Mouse (Mus musculus) limb, embryonic 13.5 days (tissue): ENCODE data around the gene Lrrk1. TPM values are rescaled to one million over a fixed set of nuclear protein-coding genes. Genes with fewer than 3 reads are reported as not detected.

Experiments used
- ATAC-seq: fragments of 200-750 bp; cut with Nextera tagmentation; 2 replicates; pipeline ENCODE4 v1.8.0; 2017; ENCODE audit warnings: low read depth, moderate number of reproducible peaks, moderate TSS enrichment; ENCODE audit not compliant: low FRiP score
- H3K27ac ChIP-seq: fragments of 300-500 bp; sonication (generic); 2 replicates; pipeline ENCODE4 v1.5.1; 2015; ENCODE audit warnings: inconsistent platforms, mild to moderate bottlenecking, moderate library complexity
- H3K27me3 ChIP-seq: fragments of 300-500 bp; sonication (generic); 2 replicates; pipeline ENCODE4 v1.6.1; 2015; ENCODE audit warnings: mild to moderate bottlenecking, inconsistent platforms
- H3K36me3 ChIP-seq: fragments of 300-500 bp; sonication (generic); 2 replicates; pipeline ENCODE4 v1.6.1; 2015; ENCODE audit warnings: inconsistent platforms, mild to moderate bottlenecking, moderate library complexity
- H3K4me1 ChIP-seq: fragments of 300-500 bp; sonication (generic); 2 replicates; pipeline ENCODE4 v1.6.1; 2015; ENCODE audit warnings: inconsistent platforms
- H3K4me2 ChIP-seq: fragments of 300-500 bp; sonication (generic); replicated peaks from 2 replicates; pipeline ENCODE4 v1.6.1; 2015; ENCODE audit warnings: inconsistent platforms, mild to moderate bottlenecking, moderate library complexity
- H3K4me3 ChIP-seq: fragments of 300-500 bp; sonication (generic); 2 replicates; pipeline ENCODE4 v1.5.1; 2015; ENCODE audit warnings: moderate library complexity, mild to moderate bottlenecking, inconsistent platforms
- H3K9ac ChIP-seq: fragments of 300-500 bp; sonication (generic); 2 replicates; pipeline ENCODE4 v1.6.1; 2015; ENCODE audit warnings: mild to moderate bottlenecking, inconsistent platforms
- H3K9me3 ChIP-seq: fragments of 300-500 bp; sonication (generic); 2 replicates; pipeline ENCODE4 v1.6.1; 2016; ENCODE audit warnings: inconsistent platforms
- WGBS: fragments of 180-500 bp; shearing (Covaris S2); methylation state at CpG from one replicate; pipeline ENCODE4 v1.1.7; 2015; 5-methylcytosine and 5-hydroxymethylcytosine counted together
- polyA plus RNA-seq: library from polyadenylated mRNA; unstranded; fragments of >200 nt; fragmentation: Nextera tagmentation; extraction: Ambion mirVana; gene quantifications from 2 replicates; pipeline ENCODE4 v1.2.1, GENCODE M21; 2015

Lrrk1 gene
- polyA plus RNA-seq, 1 experiment from 2014 or later = 14.1 TPM

DNA sequence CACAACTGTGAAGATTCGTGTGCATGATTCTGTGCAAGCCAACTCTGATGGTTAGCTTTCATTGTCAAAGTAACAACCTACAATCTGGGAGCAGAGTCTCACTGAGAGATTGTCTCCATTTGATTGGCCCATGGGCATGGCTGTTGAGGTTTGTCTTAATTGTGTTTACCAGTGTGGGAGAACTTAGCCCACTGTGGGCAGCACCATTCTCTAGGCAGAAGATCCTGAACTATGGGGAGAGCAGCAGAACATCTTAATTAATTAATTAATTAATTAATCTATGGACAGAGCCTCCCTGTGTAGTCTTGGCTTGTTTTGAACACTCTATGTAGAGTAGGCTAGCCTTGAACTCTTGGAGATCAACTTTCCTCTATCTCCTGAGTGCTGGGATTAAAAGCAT is 164.4 kb downstream of the Lrrk1 start:
- Histone ChIP-seq H3K4me1 (peaks cover 37% of the 10 kb centered on the region), H3K4me3 (no peak overlapping the region), H3K27ac (peak overlapping the region; percentile 56; the same call in 1 of the 2 replicates), H3K9me3 (no peaks in the 10 kb centered on the region), H3K27me3 (no peaks in the 10 kb centered on the region), H3K4me2 (no peak overlapping the region), H3K36me3 (no peaks in the 10 kb centered on the region), H3K9ac (no peak overlapping the region)
- no peak for ATAC-seq
- WGBS = 92% methylated on average over 1 of the region's 1 CpGs

DNA sequence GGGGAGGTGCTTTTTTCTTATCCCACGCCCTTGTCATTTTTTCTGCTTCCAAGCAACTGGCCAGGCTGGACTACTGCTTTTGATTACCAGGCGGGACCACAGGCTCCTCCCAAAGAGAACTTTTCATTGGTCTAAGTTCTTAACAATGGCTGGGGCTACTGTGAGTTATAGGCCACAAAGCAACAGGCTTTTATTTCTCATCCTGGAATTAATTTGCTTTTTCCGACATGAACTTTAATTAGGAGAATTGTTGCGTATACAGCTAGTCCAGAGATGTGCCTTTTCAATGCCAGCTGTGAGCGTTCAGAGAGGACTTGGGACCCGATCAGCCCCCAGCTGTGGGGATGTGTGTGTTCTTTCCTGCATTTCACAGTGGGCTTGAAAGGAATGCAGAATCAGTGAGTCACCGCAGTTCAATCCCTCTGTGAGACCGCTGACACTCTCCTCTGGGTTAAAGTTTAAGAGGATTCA is 165.5 kb downstream of the Lrrk1 start:
- H3K27me3 ChIP-seq = no peaks in the 10 kb centered on the region
- WGBS = 8% methylated on average over 8 of the region's 8 CpGs
- H3K27ac ChIP-seq = peak overlapping the region; percentile 72
- H3K36me3 ChIP-seq = no peaks in the 10 kb centered on the region
- H3K9ac ChIP-seq = no peak overlapping the region
- peak overlapping the region; percentile 12 for H3K4me2 ChIP-seq
- H3K9me3 ChIP-seq = no peaks in the 10 kb centered on the region
- peak; percentile 45 for ATAC-seq
- no peak overlapping the region for H3K4me3 ChIP-seq
- H3K4me1 ChIP-seq = peaks cover 37% of the 10 kb centered on the region

DNA sequence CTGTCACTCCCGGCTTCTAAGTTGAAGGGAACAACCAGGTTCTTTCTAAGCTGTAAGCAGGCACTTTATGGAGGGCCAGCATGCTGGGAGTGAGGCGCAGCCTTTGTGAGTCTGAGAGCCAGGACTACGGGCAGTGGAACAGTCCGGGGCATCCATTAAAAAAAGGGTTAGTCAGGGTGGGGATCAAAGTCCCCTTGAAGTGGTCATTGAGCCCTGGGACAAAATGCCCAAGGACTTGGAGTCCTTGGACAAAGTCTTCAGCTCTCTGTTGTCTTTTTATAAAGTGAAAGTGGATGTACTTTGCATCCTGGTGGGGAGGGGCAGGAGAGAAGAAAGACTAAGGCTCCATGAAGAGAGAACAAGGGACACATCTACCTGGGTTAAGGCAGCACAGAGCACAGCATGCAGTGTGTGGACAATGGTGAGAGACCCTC is 168.3 kb downstream of the Lrrk1 start:
- ATAC-seq = no peak
- WGBS = 56% methylated on average over 4 of the region's 4 CpGs
- peaks cover 44% of the 10 kb centered on the region for H3K4me1 ChIP-seq

DNA sequence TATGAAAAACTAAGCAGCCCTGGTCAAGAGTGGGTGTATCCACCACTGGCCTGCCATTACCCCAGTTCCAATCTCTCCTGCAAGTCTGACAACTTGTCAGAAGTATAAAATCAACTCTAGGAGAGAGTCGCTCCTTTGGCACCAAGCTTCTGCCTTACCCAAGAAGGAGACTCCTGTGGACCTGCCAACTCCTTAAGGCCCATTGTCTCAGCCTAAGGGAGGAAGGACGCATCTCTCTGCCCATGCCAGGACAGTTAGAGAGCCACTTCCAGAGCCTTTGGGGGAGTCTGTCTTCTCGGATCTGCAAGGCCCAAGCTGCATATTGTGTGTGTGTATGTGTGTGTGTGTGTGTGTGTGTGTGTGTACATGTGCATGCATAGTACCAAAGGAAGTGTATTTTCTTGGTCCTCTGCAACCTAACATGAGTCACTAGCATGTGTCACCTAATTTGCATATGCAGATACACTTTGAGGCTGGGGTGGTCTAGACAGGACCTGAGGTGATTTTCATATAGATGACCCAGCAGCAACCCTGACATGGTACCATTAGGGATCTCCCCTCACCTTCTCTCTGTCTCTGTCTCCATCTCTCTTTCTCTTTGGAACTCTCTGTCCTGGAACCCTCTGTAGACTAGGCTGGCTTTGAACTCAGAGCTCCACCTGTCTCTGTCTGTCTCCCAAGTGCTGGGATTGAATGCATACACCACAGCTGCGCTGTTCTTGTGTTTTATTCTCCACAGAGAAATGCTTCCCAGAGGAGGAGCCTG is 168.9 kb downstream of the Lrrk1 start:
- Histone ChIP-seq H3K9ac (no peak overlapping the region), H3K9me3 (no peaks in the 10 kb centered on the region), H3K4me3 (no peak overlapping the region), H3K4me2 (no peak overlapping the region), H3K36me3 (no peaks in the 10 kb centered on the region), H3K27ac (peak overlapping the region; percentile 85; the same call in 1 of the 2 replicates), H3K27me3 (no peaks in the 10 kb centered on the region), H3K4me1 (peaks cover 44% of the 10 kb centered on the region)
- 77% methylated on average over 4 of the region's 4 CpGs for WGBS
- no peak; the same call in 1 of the 2 replicates for ATAC-seq

More for the DNA sequence above, 168.3 kb downstream of the Lrrk1 start:
- Histone ChIP-seq H3K9me3 (no peaks in the 10 kb centered on the region), H3K27me3 (no peaks in the 10 kb centered on the region), H3K9ac (no peak overlapping the region), H3K4me2 (no peak overlapping the region), H3K4me3 (no peak overlapping the region), H3K27ac (peak overlapping the region; percentile 85; the same call in 1 of the 2 replicates), H3K36me3 (no peaks in the 10 kb centered on the region)

DNA sequence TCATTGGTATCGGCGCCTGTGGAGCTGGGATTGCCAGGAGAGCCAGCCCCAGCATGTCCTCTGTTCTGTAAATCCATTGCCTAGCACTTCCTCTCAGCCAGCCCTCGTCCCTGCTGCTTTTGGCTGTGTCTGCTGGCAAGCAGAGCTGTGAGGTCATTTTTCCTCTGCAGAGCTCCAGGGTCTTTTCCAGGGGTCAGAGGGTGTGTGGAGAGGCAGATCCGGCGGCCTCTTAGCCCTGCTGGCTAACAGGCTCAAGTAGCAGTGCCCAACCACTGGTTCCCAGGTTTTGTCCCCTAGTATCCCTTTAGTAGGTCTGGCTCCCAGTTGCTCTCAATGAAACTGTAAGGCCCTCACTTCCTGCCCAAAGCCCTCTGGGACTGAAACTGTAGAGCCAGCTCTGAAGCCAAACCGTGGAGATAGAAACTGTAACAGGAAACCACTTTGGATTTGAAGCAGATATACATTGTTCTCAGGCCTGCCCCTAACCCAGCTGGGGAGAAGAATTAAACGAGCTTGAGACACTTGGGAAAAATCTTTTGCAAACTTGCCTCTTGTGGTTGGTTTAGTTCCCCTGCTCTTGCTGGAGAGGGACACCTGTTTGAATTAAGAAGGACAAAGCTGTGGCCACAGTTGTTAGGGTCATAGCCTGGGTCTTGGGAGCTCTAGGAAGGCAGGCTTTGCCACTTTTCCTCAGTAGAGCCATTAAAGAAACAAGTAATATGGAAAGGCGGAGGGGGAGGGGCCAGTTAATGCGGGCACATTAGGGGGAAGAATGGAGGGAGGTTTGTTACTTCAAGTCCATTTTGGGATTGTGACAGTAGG is 169.7 kb downstream of the Lrrk1 start:
- no peaks in the 10 kb centered on the region for H3K27me3 ChIP-seq
- H3K9me3 ChIP-seq = no peaks in the 10 kb centered on the region
- peak; percentile 71 for ATAC-seq
- H3K9ac ChIP-seq = no peak overlapping the region
- peaks cover 44% of the 10 kb centered on the region for H3K4me1 ChIP-seq
- WGBS = 21% methylated on average over 9 of the region's 9 CpGs
- H3K27ac ChIP-seq = peak overlapping the region; percentile 85
- peak overlapping the region; percentile 23; the same call in 1 of the 2 replicates for H3K4me2 ChIP-seq
- no peak overlapping the region for H3K4me3 ChIP-seq
- H3K36me3 ChIP-seq = no peaks in the 10 kb centered on the region

DNA sequence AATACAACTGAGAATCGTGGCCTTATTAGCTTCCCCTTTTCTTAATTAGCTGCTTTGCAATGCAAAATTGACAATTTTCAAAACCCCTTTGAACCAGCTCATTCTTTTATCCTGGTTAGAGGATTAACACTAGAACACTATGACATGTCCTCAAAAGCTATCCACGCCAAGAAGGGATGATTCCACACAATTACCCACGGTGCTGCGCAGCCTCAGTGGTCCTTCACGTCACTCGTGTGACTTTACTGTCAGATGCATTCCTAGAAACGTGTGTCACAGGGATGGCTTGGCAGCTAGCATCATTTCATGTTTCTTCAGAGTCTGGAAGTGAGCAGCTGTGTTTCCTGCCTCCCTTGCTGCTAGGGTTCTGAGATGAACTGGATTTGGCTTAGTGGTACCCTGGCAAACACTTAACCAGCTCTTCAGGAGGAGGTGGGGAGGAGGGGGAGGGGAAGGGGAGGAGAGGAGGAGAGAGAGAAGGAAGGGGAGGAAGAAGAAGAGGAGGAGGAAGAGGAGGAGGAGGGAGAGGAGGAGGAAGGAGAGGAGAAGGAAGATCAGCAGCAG is 170.5 kb downstream of the Lrrk1 start:
- Histone ChIP-seq H3K9ac (no peak overlapping the region), H3K27me3 (no peaks in the 10 kb centered on the region), H3K4me3 (no peak overlapping the region), H3K9me3 (no peaks in the 10 kb centered on the region), H3K36me3 (no peaks in the 10 kb centered on the region), H3K27ac (peak overlapping the region; percentile 85), H3K4me1 (peaks cover 41% of the 10 kb centered on the region), H3K4me2 (peak overlapping the region; percentile 23; the same call in 1 of the 2 replicates)
- ATAC-seq = no peak
- 76% methylated on average over 7 of the region's 7 CpGs for WGBS

DNA sequence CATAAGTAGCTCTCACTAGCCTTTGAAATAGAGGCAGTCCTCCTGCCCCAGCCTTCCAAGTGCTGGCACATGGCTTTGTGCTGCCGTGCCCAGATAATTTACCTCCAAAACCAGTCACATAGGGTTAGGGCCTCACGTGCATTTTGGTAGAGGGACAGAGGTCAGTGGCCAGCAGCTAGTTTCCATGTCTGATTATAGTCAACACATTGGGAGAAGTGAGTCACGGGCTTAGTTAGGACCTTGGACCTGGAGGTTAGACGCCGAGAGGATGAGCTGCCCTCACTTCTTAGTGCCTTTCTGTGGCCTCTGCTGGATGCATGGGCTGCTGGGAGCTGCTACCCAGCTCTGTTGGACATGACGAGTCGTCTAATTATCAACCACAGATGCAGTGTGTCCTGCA is 171.1 kb downstream of the Lrrk1 start:
- no peak overlapping the region for H3K27ac ChIP-seq
- no peak overlapping the region for H3K4me3 ChIP-seq
- no peak for ATAC-seq
- H3K9me3 ChIP-seq = no peaks in the 10 kb centered on the region
- H3K4me1 ChIP-seq = peaks cover 35% of the 10 kb centered on the region
- H3K4me2 ChIP-seq = no peak overlapping the region
- WGBS = 80% methylated on average over 7 of the region's 7 CpGs
- H3K27me3 ChIP-seq = no peaks in the 10 kb centered on the region
- H3K36me3 ChIP-seq = no peaks in the 10 kb centered on the region
- H3K9ac ChIP-seq = no peak overlapping the region

DNA sequence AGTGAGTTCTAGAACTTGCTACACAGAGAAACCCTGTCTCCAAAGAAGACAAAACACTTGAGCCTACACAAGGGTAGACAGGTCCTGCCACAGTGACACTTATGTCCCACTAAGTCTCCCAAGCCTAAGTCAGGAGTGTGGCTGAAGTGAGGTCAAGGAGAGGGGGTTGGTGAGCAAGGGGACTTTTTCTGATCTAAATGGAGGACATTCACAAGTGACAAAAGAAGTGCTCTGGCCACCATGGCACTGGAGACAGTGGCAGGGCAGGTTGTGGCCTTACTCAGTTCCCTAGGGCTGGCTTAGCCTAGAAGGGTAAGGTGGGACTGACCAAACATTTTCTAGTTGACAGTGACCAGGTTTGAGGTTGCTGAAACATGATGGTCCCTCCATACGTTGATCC is 172.2 kb downstream of the Lrrk1 start:
- Histone ChIP-seq H3K27ac (no peak overlapping the region), H3K4me3 (no peak overlapping the region), H3K36me3 (no peaks in the 10 kb centered on the region), H3K9me3 (no peaks in the 10 kb centered on the region), H3K4me1 (peaks cover 35% of the 10 kb centered on the region), H3K9ac (no peak overlapping the region), H3K27me3 (no peaks in the 10 kb centered on the region), H3K4me2 (no peak overlapping the region)
- 78% methylated on average over 1 of the region's 1 CpGs for WGBS
- ATAC-seq = no peak

DNA sequence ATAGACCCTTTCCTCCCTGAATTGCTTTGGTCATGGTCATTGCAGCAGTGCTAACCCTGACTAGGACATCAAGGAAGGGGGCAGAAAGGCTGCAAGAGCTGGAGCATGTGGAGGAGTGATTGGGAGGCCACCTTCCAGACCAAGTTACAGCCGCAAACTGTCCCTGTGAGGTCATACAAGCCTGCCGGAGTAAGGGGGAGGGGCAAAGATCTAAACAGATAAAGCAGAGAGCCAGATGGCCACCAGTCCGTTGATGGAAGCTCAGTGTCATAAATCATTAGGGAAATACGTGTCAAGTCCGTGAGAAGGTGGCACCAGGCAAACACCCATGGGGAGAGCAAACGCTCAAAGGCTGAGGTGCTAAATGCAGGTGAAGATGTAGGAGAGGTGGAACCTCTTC is 173.7 kb downstream of the Lrrk1 start:
- Histone ChIP-seq H3K4me2 (no peak overlapping the region), H3K9me3 (no peaks in the 10 kb centered on the region), H3K36me3 (no peaks in the 10 kb centered on the region), H3K4me1 (peaks cover 28% of the 10 kb centered on the region), H3K9ac (no peak overlapping the region), H3K4me3 (no peak overlapping the region), H3K27ac (no peak overlapping the region), H3K27me3 (no peaks in the 10 kb centered on the region)
- ATAC-seq = no peak
- WGBS = 41% methylated on average over 6 of the region's 6 CpGs

DNA sequence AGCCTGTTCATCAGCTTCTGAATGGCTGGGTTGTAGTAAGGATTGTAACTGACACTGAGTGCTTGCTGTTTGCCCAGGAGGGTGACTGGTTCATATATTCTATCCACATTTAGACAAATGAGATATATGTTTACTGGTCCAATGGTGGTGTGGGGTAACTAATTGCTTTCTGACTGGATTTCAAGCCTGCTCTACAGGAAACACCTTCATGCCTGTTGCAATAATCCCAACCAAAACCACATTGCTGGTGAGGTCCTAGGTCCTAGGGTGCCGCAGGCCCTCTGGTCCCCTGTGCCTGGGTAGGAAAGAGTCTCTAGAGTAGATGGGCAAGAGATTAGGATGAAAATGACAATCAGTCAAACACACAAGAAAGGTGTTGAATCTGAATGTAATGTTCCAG is 175.3 kb downstream of the Lrrk1 start:
- Histone ChIP-seq H3K27ac (no peak overlapping the region), H3K4me1 (peaks cover 12% of the 10 kb centered on the region), H3K4me2 (no peak overlapping the region), H3K9me3 (no peaks in the 10 kb centered on the region), H3K9ac (no peak overlapping the region), H3K4me3 (no peak overlapping the region), H3K36me3 (no peaks in the 10 kb centered on the region), H3K27me3 (no peaks in the 10 kb centered on the region)
- ATAC-seq = no peak
- 88% methylated on average over 1 of the region's 1 CpGs for WGBS

DNA sequence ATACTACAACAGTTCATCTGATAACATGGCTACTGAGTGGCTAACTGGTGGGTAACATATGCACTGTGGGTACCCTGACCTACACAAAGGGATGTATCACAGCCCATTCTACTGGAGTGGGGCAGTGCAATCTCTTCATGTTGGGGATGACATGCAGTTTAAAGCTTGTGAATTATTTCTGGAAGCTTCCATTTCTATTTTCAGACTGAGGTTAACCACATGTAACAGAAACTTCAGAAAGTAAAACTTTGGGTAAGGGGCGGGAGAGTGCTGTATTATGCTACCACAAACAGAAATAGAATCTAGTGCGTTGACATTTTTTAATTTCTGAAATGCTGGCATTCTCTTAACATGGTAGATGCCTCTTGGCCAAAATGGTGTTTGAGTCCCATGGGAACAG is 178.2 kb downstream of the Lrrk1 start:
- Histone ChIP-seq H3K9ac (no peak overlapping the region), H3K4me2 (no peak overlapping the region), H3K9me3 (peaks cover 9% of the 10 kb centered on the region), H3K27me3 (no peaks in the 10 kb centered on the region), H3K4me1 (no peaks in the 10 kb centered on the region), H3K4me3 (no peak overlapping the region), H3K27ac (no peak overlapping the region), H3K36me3 (no peaks in the 10 kb centered on the region)
- WGBS = 84% methylated on average over 2 of the region's 2 CpGs
- no peak for ATAC-seq

DNA sequence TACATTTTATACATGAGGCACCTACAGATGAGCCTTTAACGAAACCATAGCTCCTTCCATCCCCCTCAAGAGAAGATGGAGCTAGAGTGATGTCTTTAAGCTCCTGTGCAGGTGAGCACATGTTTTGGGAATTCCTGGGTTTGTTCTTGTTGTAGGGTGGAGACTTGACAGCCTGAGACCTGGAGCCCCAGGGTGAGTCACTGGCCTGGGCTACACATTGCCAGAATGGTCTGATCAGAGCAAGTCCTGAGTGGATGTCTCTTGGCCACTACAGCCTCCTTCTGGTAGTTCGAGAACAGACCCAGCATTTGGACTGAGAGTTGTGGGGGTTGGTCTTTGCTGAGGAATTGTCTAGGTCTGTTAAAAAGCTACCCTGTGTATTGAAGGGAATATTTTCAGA is 186.5 kb downstream of the Lrrk1 start:
- no peak overlapping the region for H3K4me2 ChIP-seq
- H3K27ac ChIP-seq = no peak overlapping the region
- no peak overlapping the region for H3K9ac ChIP-seq
- H3K4me1 ChIP-seq = peaks cover 40% of the 10 kb centered on the region
- no peaks in the 10 kb centered on the region for H3K27me3 ChIP-seq
- no peak for ATAC-seq
- no peaks in the 10 kb centered on the region for H3K36me3 ChIP-seq
- 77% methylated on average over 2 of the region's 2 CpGs for WGBS
- no peak overlapping the region for H3K4me3 ChIP-seq
- no peaks in the 10 kb centered on the region for H3K9me3 ChIP-seq
